Mouse (Mus musculus): ENCODE measurements around the gene C130050O18Rik. TPM values are rescaled to one million over a fixed set of nuclear protein-coding genes. Genes with fewer than 3 reads are reported as not detected.

Gene C130050O18Rik
- total RNA-seq, 1 experiment, result 0.49 TPM

GRCm38 (mm10) chr5:139402106-139402505 is 3.0 kb upstream of the C130050O18Rik start:
- H3K4me1 ChIP-seq (ENCODE audit: control insufficient read depth in 2 of 2, insufficient read depth in 2 of 2, low read length in 2 of 2, poor library complexity in 1 of 2), result peaks cover 0 to 2% of the 10 kb centered on the region in 2 experiments; a peak in 1 of 4 replicates
- TF ChIP-seq CHD2 (IDR thresholded peaks at IDR 0.05; ENCODE audit: low read depth, low read length) (no peak), HCFC1 (IDR thresholded peaks at IDR 0.05; ENCODE audit: borderline replicate concordance, insufficient read depth, low read length) (no peak), ZC3H11A (IDR thresholded peaks at IDR 0.05; ENCODE audit: borderline replicate concordance, low read depth, low read length) (no peak), ZNF384 (IDR thresholded peaks at IDR 0.05; ENCODE audit: low read depth, low read length) (no peak), MAFK (IDR thresholded peaks at IDR 0.05; ENCODE audit: insufficient read depth, low read depth, low read length) (no peak)
- H3K9me3 ChIP-seq (ENCODE audit: control insufficient read depth, insufficient read depth, low read depth, low read length), result no peaks in the 10 kb centered on the region
- no peak for DNase-seq (ENCODE audit: low read depth, low spot score)
- no peak overlapping the region for H3K9ac ChIP-seq (ENCODE audit: insufficient read depth, low read depth, low read length, poor library complexity, severe bottlenecking)
- H3K4me3 ChIP-seq (ENCODE audit: insufficient read depth in 1 of 2, low read depth in 1 of 2, low read length in 2 of 2, poor library complexity in 1 of 2, severe bottlenecking in 1 of 2), result no peak overlapping the region
- in situ Hi-C loops (cut with MboI; ENCODE audit: low sequenced_read_pairs in 2 of 2, unreplicated experiment in 2 of 2), result no loop called here
- H3K36me3 ChIP-seq (ENCODE audit: control insufficient read depth, insufficient read depth, low read length, poor library complexity, severe bottlenecking), result peaks cover 4% of the 10 kb centered on the region; the same call in 1 of the 2 replicates
- no peak overlapping the region for H3K27ac ChIP-seq (ENCODE audit: insufficient read depth, low read depth, low read length, poor library complexity, severe bottlenecking)

GRCm38 (mm10) chr5:139403692-139404260 is 1.3 kb upstream of the C130050O18Rik start:
- H3K36me3 ChIP-seq (ENCODE audit: control insufficient read depth, insufficient read depth, low read length, poor library complexity, severe bottlenecking), result peaks cover 5% of the 10 kb centered on the region; the same call in 1 of the 2 replicates
- H3K4me3 ChIP-seq (ENCODE audit: insufficient read depth in 1 of 2, low read depth in 1 of 2, low read length in 2 of 2, poor library complexity in 1 of 2, severe bottlenecking in 1 of 2), result no peak overlapping the region
- no peak for DNase-seq (ENCODE audit: low read depth, low spot score)
- in situ Hi-C loops (cut with MboI; ENCODE audit: low sequenced_read_pairs in 2 of 2, unreplicated experiment in 2 of 2), result no loop called here
- TF ChIP-seq ZNF384 (IDR thresholded peaks at IDR 0.05; ENCODE audit: low read depth, low read length), result no peak
- TF ChIP-seq ZC3H11A (IDR thresholded peaks at IDR 0.05; ENCODE audit: borderline replicate concordance, low read depth, low read length), result no peak
- no peak for TF ChIP-seq HCFC1 (IDR thresholded peaks at IDR 0.05; ENCODE audit: borderline replicate concordance, insufficient read depth, low read length)
- TF ChIP-seq CHD2 (IDR thresholded peaks at IDR 0.05; ENCODE audit: low read depth, low read length), result no peak
- TF ChIP-seq MAFK (IDR thresholded peaks at IDR 0.05; ENCODE audit: insufficient read depth, low read depth, low read length), result no peak
- peaks cover 0 to 2% of the 10 kb centered on the region in 2 experiments; a peak in 1 of 4 replicates for H3K4me1 ChIP-seq (ENCODE audit: control insufficient read depth in 2 of 2, insufficient read depth in 2 of 2, low read length in 2 of 2, poor library complexity in 1 of 2)
- no peaks in the 10 kb centered on the region for H3K9me3 ChIP-seq (ENCODE audit: control insufficient read depth, insufficient read depth, low read depth, low read length)
- H3K9ac ChIP-seq (ENCODE audit: insufficient read depth, low read depth, low read length, poor library complexity, severe bottlenecking), result no peak overlapping the region
- no peak overlapping the region for H3K27ac ChIP-seq (ENCODE audit: insufficient read depth, low read depth, low read length, poor library complexity, severe bottlenecking)

GRCm38 (mm10) chr5:139405478-139405877 is 398 bp downstream of the C130050O18Rik start:
- TF ChIP-seq ZC3H11A (IDR thresholded peaks at IDR 0.05; ENCODE audit: borderline replicate concordance, low read depth, low read length) (no peak), HCFC1 (IDR thresholded peaks at IDR 0.05; ENCODE audit: borderline replicate concordance, insufficient read depth, low read length) (no peak), ZNF384 (IDR thresholded peaks at IDR 0.05; ENCODE audit: low read depth, low read length) (no peak), CHD2 (IDR thresholded peaks at IDR 0.05; ENCODE audit: low read depth, low read length) (no peak), MAFK (IDR thresholded peaks at IDR 0.05; ENCODE audit: insufficient read depth, low read depth, low read length) (no peak)
- no peak for DNase-seq (ENCODE audit: low read depth, low spot score)
- Histone ChIP-seq H3K9ac (ENCODE audit: insufficient read depth, low read depth, low read length, poor library complexity, severe bottlenecking) (0 out of 2 replicates have a peak overlapping the region, but pooled peaks have one; percentile 7), H3K27ac (ENCODE audit: insufficient read depth, low read depth, low read length, poor library complexity, severe bottlenecking) (no peak overlapping the region), H3K36me3 (ENCODE audit: control insufficient read depth, insufficient read depth, low read length, poor library complexity, severe bottlenecking) (peaks cover 5% of the 10 kb centered on the region; the same call in 1 of the 2 replicates), H3K4me1 (ENCODE audit: control insufficient read depth in 2 of 2, insufficient read depth in 2 of 2, low read length in 2 of 2, poor library complexity in 1 of 2) (peaks cover 0 to 2% of the 10 kb centered on the region in 2 experiments; a peak in 1 of 4 replicates), H3K9me3 (ENCODE audit: control insufficient read depth, insufficient read depth, low read depth, low read length) (no peaks in the 10 kb centered on the region), H3K4me3 (ENCODE audit: insufficient read depth in 1 of 2, low read depth in 1 of 2, low read length in 2 of 2, poor library complexity in 1 of 2, severe bottlenecking in 1 of 2) (no peak overlapping the region)
- in situ Hi-C loops (cut with MboI; ENCODE audit: low sequenced_read_pairs in 2 of 2, unreplicated experiment in 2 of 2), result no loop called here

- no peak overlapping the region for H3K4me3 ChIP-seq (ENCODE audit: insufficient read depth in 1 of 2, low read depth in 1 of 2, low read length in 2 of 2, poor library complexity in 1 of 2, severe bottlenecking in 1 of 2)
- TF ChIP-seq HCFC1 (IDR thresholded peaks at IDR 0.05; ENCODE audit: borderline replicate concordance, insufficient read depth, low read length) (no peak), MAFK (IDR thresholded peaks at IDR 0.05; ENCODE audit: insufficient read depth, low read depth, low read length) (no peak), ZC3H11A (IDR thresholded peaks at IDR 0.05; ENCODE audit: borderline replicate concordance, low read depth, low read length) (no peak), CHD2 (IDR thresholded peaks at IDR 0.05; ENCODE audit: low read depth, low read length) (no peak), ZNF384 (IDR thresholded peaks at IDR 0.05; ENCODE audit: low read depth, low read length) (no peak)
- no peak for DNase-seq (ENCODE audit: low read depth, low spot score)
- H3K36me3 ChIP-seq (ENCODE audit: control insufficient read depth, insufficient read depth, low read length, poor library complexity, severe bottlenecking), result peaks cover 5% of the 10 kb centered on the region; the same call in 1 of the 2 replicates
- no peaks in the 10 kb centered on the region for H3K9me3 ChIP-seq (ENCODE audit: control insufficient read depth, insufficient read depth, low read depth, low read length)
- H3K4me1 ChIP-seq (ENCODE audit: control insufficient read depth in 2 of 2, insufficient read depth in 2 of 2, low read length in 2 of 2, poor library complexity in 1 of 2), result peaks cover 0 to 2% of the 10 kb centered on the region in 2 experiments; a peak in 1 of 4 replicates
- H3K27ac ChIP-seq (ENCODE audit: insufficient read depth, low read depth, low read length, poor library complexity, severe bottlenecking), result no peak overlapping the region
- in situ Hi-C loops (cut with MboI; ENCODE audit: low sequenced_read_pairs in 2 of 2, unreplicated experiment in 2 of 2), result no loop called here
- no peak overlapping the region for H3K9ac ChIP-seq (ENCODE audit: insufficient read depth, low read depth, low read length, poor library complexity, severe bottlenecking)
Measured at GRCm38 (mm10) chr5:139405953-139406352, 873 bp downstream of the C130050O18Rik start.
